Mouse (Mus musculus): ENCODE measurements around the gene C330007P06Rik. TPM values are rescaled to one million over a fixed set of nuclear protein-coding genes. Genes with fewer than 3 reads are reported as not detected.
"Not testable (repeated sequence)": the region's sequence is repeated elsewhere in the genome, so short reads cannot be mapped to it uniquely, and the experiment has no call there.

C330007P06Rik gene
- polyA plus RNA-seq (2015; fragmentation: Nextera tagmentation; extraction: Ambion mirVana), result 15.3 and 21.3 TPM in 2 replicates

- 11% methylated on average over 8 of the region's 8 CpGs for WGBS (ENCODE audit: insufficient replicate concordance)
- peak within 1 kb of the TSS; percentile 81 for H3K4me3 ChIP-seq (replicated peaks)
- H3K36me3 ChIP-seq, result peaks cover 3% of the 10 kb centered on the region; the same call in 1 of the 2 replicates
- no peaks in the 10 kb centered on the region for H3K9me3 ChIP-seq (replicated peaks)
- peak within 1 kb of the TSS; percentile 91 for H3K9ac ChIP-seq
- H3K4me1 ChIP-seq (replicated peaks), result peaks cover 13% of the 10 kb centered on the region
- peak within 1 kb of the TSS; percentile 69 for H3K27ac ChIP-seq
- 0 out of 2 replicates have a peak, but pooled peaks have one; percentile 16 for ATAC-seq (ENCODE audit: low read depth)
- H3K4me2 ChIP-seq, result peak within 1 kb of the TSS; percentile 78
- no peaks in the 10 kb centered on the region for H3K27me3 ChIP-seq
- DNase-seq, result no peak
These were observed at the start of gene C330007P06Rik, which contains the start of gene Ube2a for GRCm38 (mm10) chrX:36873765-36874164. TSS of gene C330007P06Rik (minus strand) at chrX:36874111. TSS of gene Ube2a (plus strand) at chrX:36873900.

- Histone ChIP-seq H3K9me3 (replicated peaks) (no peaks in the 10 kb centered on the region), H3K27ac (no peak overlapping the region), H3K4me2 (no peak overlapping the region), H3K27me3 (no peaks in the 10 kb centered on the region), H3K4me1 (replicated peaks) (no peaks in the 10 kb centered on the region), H3K9ac (no peak overlapping the region), H3K4me3 (replicated peaks) (no peak overlapping the region), H3K36me3 (no peaks in the 10 kb centered on the region)
- DNase-seq, result no peak
- WGBS (ENCODE audit: insufficient replicate concordance), result 75% methylated on average over 4 of the region's 4 CpGs
- ATAC-seq (ENCODE audit: low read depth), result no peak
These were observed 47.4 kb upstream of the C330007P06Rik start for GRCm38 (mm10) chrX:36921346-36921745.

GRCm38 (mm10) chrX:36917749-36918148 lies 43.8 kb upstream of the C330007P06Rik start:
- no peak overlapping the region for H3K27ac ChIP-seq
- no peak overlapping the region for H3K9ac ChIP-seq
- H3K4me3 ChIP-seq (replicated peaks), result no peak overlapping the region
- H3K9me3 ChIP-seq (replicated peaks), result no peaks in the 10 kb centered on the region
- 57% methylated on average over 1 of the region's 1 CpGs for WGBS (ENCODE audit: insufficient replicate concordance)
- ATAC-seq (ENCODE audit: low read depth), result no peak
- no peaks in the 10 kb centered on the region for H3K4me1 ChIP-seq (replicated peaks)
- no peak overlapping the region for H3K4me2 ChIP-seq
- DNase-seq, result no peak
- no peaks in the 10 kb centered on the region for H3K27me3 ChIP-seq
- no peaks in the 10 kb centered on the region for H3K36me3 ChIP-seq

GRCm38 (mm10) chrX:36911343-36911742 lies 37.4 kb upstream of the C330007P06Rik start:
- H3K9me3 ChIP-seq (replicated peaks), result no peaks in the 10 kb centered on the region
- peak; percentile 26 for DNase-seq
- H3K4me3 ChIP-seq (replicated peaks), result no peak overlapping the region
- H3K27me3 ChIP-seq, result no peaks in the 10 kb centered on the region
- H3K36me3 ChIP-seq, result no peaks in the 10 kb centered on the region
- H3K9ac ChIP-seq, result no peak overlapping the region
- ATAC-seq (ENCODE audit: low read depth), result no peak
- no peaks in the 10 kb centered on the region for H3K4me1 ChIP-seq (replicated peaks)
- no peak overlapping the region for H3K27ac ChIP-seq
- no peak overlapping the region for H3K4me2 ChIP-seq
- 36% methylated on average over 12 of the region's 12 CpGs for WGBS (ENCODE audit: insufficient replicate concordance)

GRCm38 (mm10) chrX:36906539-36906938 lies 32.6 kb upstream of the C330007P06Rik start:
- no peaks in the 10 kb centered on the region for H3K9me3 ChIP-seq (replicated peaks)
- no peak overlapping the region for H3K4me2 ChIP-seq
- H3K27ac ChIP-seq, result no peak overlapping the region
- no peak for DNase-seq
- no peak overlapping the region for H3K4me3 ChIP-seq (replicated peaks)
- H3K9ac ChIP-seq, result no peak overlapping the region
- peaks cover 8% of the 10 kb centered on the region for H3K4me1 ChIP-seq (replicated peaks)
- no peaks in the 10 kb centered on the region for H3K27me3 ChIP-seq
- H3K36me3 ChIP-seq, result no peaks in the 10 kb centered on the region
- 30% methylated on average over 5 of the region's 5 CpGs for WGBS (ENCODE audit: insufficient replicate concordance)
- ATAC-seq (ENCODE audit: low read depth), result no peak

- Histone ChIP-seq H3K27ac (peak overlapping the region; percentile 72), H3K4me3 (replicated peaks) (peak overlapping the region; percentile 70)
- 13% methylated on average over 32 of the region's 32 CpGs for WGBS (ENCODE audit: insufficient replicate concordance)
These were observed 29.3 kb upstream of the C330007P06Rik start for GRCm38 (mm10) chrX:36903115-36903768.

GRCm38 (mm10) chrX:36902321-36903114 lies 28.6 kb upstream of the C330007P06Rik start, which contains the start of gene Nkrf:
TSS of gene Nkrf (minus strand) at chrX:36902899.
- Histone ChIP-seq H3K4me2 (peak within 1 kb of the TSS; percentile 83), H3K27ac (peak within 1 kb of the TSS; percentile 72), H3K36me3 (no peaks in the 10 kb centered on the region), H3K4me3 (replicated peaks) (peak within 1 kb of the TSS; percentile 70), H3K9ac (peak within 1 kb of the TSS; percentile 79), H3K9me3 (replicated peaks) (no peaks in the 10 kb centered on the region), H3K4me1 (replicated peaks) (peaks cover 8% of the 10 kb centered on the region), H3K27me3 (no peaks in the 10 kb centered on the region)
- DNase-seq, result no peak
- 11% methylated on average over 38 of the region's 47 CpGs for WGBS (ENCODE audit: insufficient replicate concordance)
- peak; percentile 52 for ATAC-seq (ENCODE audit: low read depth)

More at GRCm38 (mm10) chrX:36903115-36903768, 29.3 kb upstream of the C330007P06Rik start:
- no peaks in the 10 kb centered on the region for H3K36me3 ChIP-seq
- H3K9me3 ChIP-seq (replicated peaks), result no peaks in the 10 kb centered on the region
- DNase-seq, result peak; percentile 87
- peaks cover 8% of the 10 kb centered on the region for H3K4me1 ChIP-seq (replicated peaks)
- peak; percentile 93 for ATAC-seq (ENCODE audit: low read depth)
- peak overlapping the region; percentile 79 for H3K9ac ChIP-seq
- H3K27me3 ChIP-seq, result no peaks in the 10 kb centered on the region
- H3K4me2 ChIP-seq, result peak overlapping the region; percentile 83

- H3K9ac ChIP-seq, result peak overlapping the region; percentile 79
- WGBS (ENCODE audit: insufficient replicate concordance), result 23% methylated on average over 3 of the region's 3 CpGs
These were observed 27.7 kb upstream of the C330007P06Rik start for GRCm38 (mm10) chrX:36901655-36902054.

GRCm38 (mm10) chrX:36898931-36899330 lies 25.0 kb upstream of the C330007P06Rik start:
- not testable (repeated sequence) for ATAC-seq (ENCODE audit: low read depth); H3K9me3 ChIP-seq (replicated peaks); H3K27ac ChIP-seq; H3K4me2 ChIP-seq; H3K9ac ChIP-seq; H3K4me3 ChIP-seq (replicated peaks); H3K27me3 ChIP-seq; H3K4me1 ChIP-seq (replicated peaks); DNase-seq; H3K36me3 ChIP-seq
- WGBS (ENCODE audit: insufficient replicate concordance), result 13% methylated on average over 1 of the region's 1 CpGs

More at GRCm38 (mm10) chrX:36901655-36902054, 27.7 kb upstream of the C330007P06Rik start:
- Histone ChIP-seq H3K4me2 (peak overlapping the region; percentile 83), H3K27ac (no peak overlapping the region), H3K27me3 (no peaks in the 10 kb centered on the region), H3K9me3 (replicated peaks) (no peaks in the 10 kb centered on the region), H3K36me3 (no peaks in the 10 kb centered on the region), H3K4me1 (replicated peaks) (peaks cover 8% of the 10 kb centered on the region), H3K4me3 (replicated peaks) (peak overlapping the region; percentile 70)
- DNase-seq (no peak), ATAC-seq (ENCODE audit: low read depth) (no peak)

- H3K9me3 ChIP-seq (replicated peaks), result no peaks in the 10 kb centered on the region
- H3K27ac ChIP-seq, result no peak overlapping the region
- no peak overlapping the region for H3K9ac ChIP-seq
- H3K4me3 ChIP-seq (replicated peaks), result no peak overlapping the region
- H3K4me2 ChIP-seq, result no peak overlapping the region
- H3K36me3 ChIP-seq, result peaks cover 13% of the 10 kb centered on the region; the same call in 1 of the 2 replicates
- WGBS (ENCODE audit: insufficient replicate concordance), result 86% methylated on average over 1 of the region's 1 CpGs
- DNase-seq, result no peak
- no peak for ATAC-seq (ENCODE audit: low read depth)
- H3K27me3 ChIP-seq, result no peaks in the 10 kb centered on the region
- no peaks in the 10 kb centered on the region for H3K4me1 ChIP-seq (replicated peaks)
These were observed 10.8 kb upstream of the C330007P06Rik start for GRCm38 (mm10) chrX:36884719-36885118.

- Histone ChIP-seq H3K9me3 (replicated peaks) (no peaks in the 10 kb centered on the region), H3K4me2 (peak overlapping the region; percentile 78), H3K36me3 (peaks cover 3% of the 10 kb centered on the region; the same call in 1 of the 2 replicates), H3K27ac (peak overlapping the region; percentile 69), H3K4me3 (replicated peaks) (peak overlapping the region; percentile 81), H3K27me3 (no peaks in the 10 kb centered on the region), H3K9ac (peak overlapping the region; percentile 91), H3K4me1 (replicated peaks) (peaks cover 13% of the 10 kb centered on the region)
- ATAC-seq (ENCODE audit: low read depth) (peak; percentile 39), DNase-seq (no peak)
- 12% methylated on average over 26 of the region's 36 CpGs for WGBS (ENCODE audit: insufficient replicate concordance)
These were observed 805 bp upstream of the C330007P06Rik start for GRCm38 (mm10) chrX:36874704-36875128.
